Comparison of ENCODE assay signal across 8 mouse cellular contexts in the genomic region with DNA sequence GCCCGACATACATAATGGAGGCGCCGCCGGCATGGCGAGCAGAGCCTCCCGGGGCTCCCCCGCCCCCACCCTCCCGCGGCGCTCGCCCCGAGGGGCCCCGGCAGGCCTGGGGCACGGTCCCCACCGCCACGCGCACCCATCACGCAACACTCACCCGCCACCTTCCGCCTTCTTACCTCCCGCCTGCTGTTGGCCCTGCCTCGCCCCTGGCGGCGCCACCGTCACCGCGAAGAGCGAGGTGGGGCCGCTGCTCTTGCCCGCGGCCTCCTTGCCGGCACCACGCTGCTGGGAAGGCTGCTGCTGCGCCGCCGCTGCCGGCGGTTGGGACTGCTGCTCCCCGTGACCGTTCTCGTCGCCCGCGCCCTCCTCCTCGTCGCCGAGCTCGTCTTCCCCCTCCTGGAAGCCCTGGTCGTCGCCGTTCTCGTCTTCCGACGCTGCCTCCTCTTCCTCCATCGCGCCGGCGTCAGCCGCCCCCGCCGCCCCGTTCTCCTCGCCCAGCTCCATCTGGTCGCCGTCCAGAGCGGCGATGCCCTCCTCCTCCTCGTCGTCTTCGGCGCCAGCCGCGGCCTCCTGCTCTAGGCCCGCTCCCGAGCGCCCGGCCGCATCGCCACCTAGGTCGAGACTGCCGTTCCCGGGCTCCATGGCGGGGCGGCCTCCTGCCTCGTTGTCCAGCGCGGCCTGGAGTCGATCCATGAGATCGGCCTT. TPM values are rescaled to one million over a fixed set of nuclear protein-coding genes. Genes with fewer than 3 reads are reported as not detected.
DNase-seq lines count a peak whose midpoint lies in the region; ATAC-seq and TF ChIP-seq lines count a peak whose summit lies in the region.

No protein-coding gene starts in this region.

- H3K36me3 ChIP-seq in E14TG2a.4 (ENCODE audit: insufficient read depth, low read length), result peaks cover 42% of the 10 kb centered on the region
- peaks cover 24% of the 10 kb centered on the region for H3K36me3 ChIP-seq in hindbrain, embryonic 15.5 days
- H3K36me3 ChIP-seq in neural tube, embryonic 13.5 days, result peaks cover 29% of the 10 kb centered on the region

- H3K4me3 ChIP-seq in E14TG2a.4 (replicated peaks; ENCODE audit: low read length), result peak overlapping the region; percentile 99
- H3K4me3 ChIP-seq in embryonic fibroblast, embryonic 13.5 days (ENCODE audit: insufficient read depth, low read length), result peak overlapping the region; percentile 100
- peak overlapping the region; percentile 80 for H3K4me3 ChIP-seq in hindbrain, embryonic 15.5 days
- peak overlapping the region; percentile 100 for H3K4me3 ChIP-seq in neural tube, embryonic 13.5 days

- no peaks in the 10 kb centered on the region for H3K9me3 ChIP-seq in E14TG2a.4 (ENCODE audit: low read length)
- no peaks in the 10 kb centered on the region for H3K9me3 ChIP-seq in hindbrain, embryonic 15.5 days
- no peaks in the 10 kb centered on the region for H3K9me3 ChIP-seq in neural tube, embryonic 13.5 days

- no peak for TF ChIP-seq CTCF in E14TG2a.4 (conservative IDR thresholded peaks at IDR 0.05; ENCODE audit: low read length)
- TF ChIP-seq CTCF in embryonic fibroblast, embryonic 13.5 days (IDR thresholded peaks at IDR 0.05; ENCODE audit: borderline replicate concordance, insufficient read depth, low read length), result no peak

- H3K27me3 ChIP-seq in E14TG2a.4 (ENCODE audit: insufficient read depth, low read length), result no peaks in the 10 kb centered on the region
- no peaks in the 10 kb centered on the region for H3K27me3 ChIP-seq in hindbrain, embryonic 15.5 days
- H3K27me3 ChIP-seq in neural tube, embryonic 13.5 days, result no peaks in the 10 kb centered on the region

- WGBS in hindbrain, embryonic 15.5 days, result under 1% methylated on average over 76 of the region's 89 CpGs
- under 1% methylated on average over 76 of the region's 89 CpGs for WGBS in neural tube, embryonic 13.5 days

- peaks cover 53% of the 10 kb centered on the region for H3K4me1 ChIP-seq in E14TG2a.4 (replicated peaks; ENCODE audit: low read depth, low read length)
- peaks cover 4% of the 10 kb centered on the region; the same call in 1 of the 2 replicates for H3K4me1 ChIP-seq in embryonic fibroblast, embryonic 13.5 days (ENCODE audit: control insufficient read depth, insufficient read depth, low read length)
- H3K4me1 ChIP-seq in hindbrain, embryonic 15.5 days (replicated peaks), result peaks cover 33% of the 10 kb centered on the region
- H3K4me1 ChIP-seq in neural tube, embryonic 13.5 days (replicated peaks), result peaks cover 38% of the 10 kb centered on the region

- H3K9ac ChIP-seq in hindbrain, embryonic 15.5 days, result peak overlapping the region; percentile 100
- H3K9ac ChIP-seq in neural tube, embryonic 13.5 days, result peak overlapping the region; percentile 100

- H3K27ac ChIP-seq in embryonic fibroblast, embryonic 13.5 days (ENCODE audit: insufficient read depth, low read length), result peak overlapping the region; percentile 93
- H3K27ac ChIP-seq in hindbrain, embryonic 15.5 days (replicated peaks), result peak overlapping the region; percentile 97
- peak overlapping the region; percentile 100 for H3K27ac ChIP-seq in neural tube, embryonic 13.5 days (replicated peaks)

- ATAC-seq in frontal cortex, adult (ENCODE audit: low TSS enrichment), result peak; percentile 41
- ATAC-seq in hindbrain, embryonic 15.5 days (ENCODE audit: low FRiP score, low read depth), result peak; percentile 59
- ATAC-seq in neural tube, embryonic 13.5 days (ENCODE audit: low read depth), result peak; percentile 64

- peak overlapping the region; percentile 80 for H3K4me2 ChIP-seq in hindbrain, embryonic 15.5 days
- peak overlapping the region; percentile 93 for H3K4me2 ChIP-seq in neural tube, embryonic 13.5 days

- no peak for DNase-seq in frontal cortex, postnatal 25 days (ENCODE audit: low spot score in 2 of 2)
- DNase-seq in lung, adult 18-20 months, result peak; percentile 32 to 37
- peak; percentile 71 for DNase-seq in thymus, postnatal 14 days

- no peak for TF ChIP-seq POLR2A in embryonic fibroblast, embryonic 13.5 days (IDR thresholded peaks at IDR 0.05; ENCODE audit: low read depth, low read length)

RNA-seq across cellular contexts. Expression of a gene that starts 0.7 kb away (rescaled TPM):
- 522 and 619 TPM in 2 replicates for polyA plus RNA-seq in embryonic fibroblast, embryonic 13.5 days (2011; ENCODE audit: insufficient read length, low read depth, missing spikeins)
- 278 and 287 TPM in 2 replicates for polyA plus RNA-seq in hindbrain, embryonic 15.5 days (2015; fragmentation: Nextera tagmentation; extraction: Ambion mirVana)
- polyA plus RNA-seq in neural tube, embryonic 13.5 days (2015; fragmentation: Nextera tagmentation; extraction: Ambion mirVana), result 295 and 366 TPM in 2 replicates

RNA-seq across cellular contexts. Expression of a gene that starts 18.0 kb away (rescaled TPM):
- polyA plus RNA-seq in embryonic fibroblast, embryonic 13.5 days (2011; ENCODE audit: insufficient read length, low read depth, missing spikeins), result 55.7 and 66.8 TPM in 2 replicates
- 110 and 131 TPM in 2 replicates for polyA plus RNA-seq in hindbrain, embryonic 15.5 days (2015; fragmentation: Nextera tagmentation; extraction: Ambion mirVana)
- polyA plus RNA-seq in neural tube, embryonic 13.5 days (2015; fragmentation: Nextera tagmentation; extraction: Ambion mirVana), result 133 and 138 TPM in 2 replicates

Comparison
In these comparisons a context has a peak if more than half of its experiments do, and no peak if none do; other contexts are left out.
1. DNase-seq: peak in lung, adult 18-20 months (2 of 2) and thymus, postnatal 14 days (single experiment); none in frontal cortex, postnatal 25 days (0 of 2).
2. Peak in every context shown above with its lines, with median percentiles within 50 percentile points of each other: ATAC-seq, H3K4me3 ChIP-seq and H3K27ac ChIP-seq.